Mouse (Mus musculus): ENCODE measurements at regions not wholly inside any gene's neighbourhood (a gene's known extent, or its start where the extent isn't known, plus 50 kb on each side); places are given as distances from the start of the nearest gene placed in this dataset.
A peak's percentile ranks its signal among the peaks of the same experiment; 100 is the strongest.

DNA sequence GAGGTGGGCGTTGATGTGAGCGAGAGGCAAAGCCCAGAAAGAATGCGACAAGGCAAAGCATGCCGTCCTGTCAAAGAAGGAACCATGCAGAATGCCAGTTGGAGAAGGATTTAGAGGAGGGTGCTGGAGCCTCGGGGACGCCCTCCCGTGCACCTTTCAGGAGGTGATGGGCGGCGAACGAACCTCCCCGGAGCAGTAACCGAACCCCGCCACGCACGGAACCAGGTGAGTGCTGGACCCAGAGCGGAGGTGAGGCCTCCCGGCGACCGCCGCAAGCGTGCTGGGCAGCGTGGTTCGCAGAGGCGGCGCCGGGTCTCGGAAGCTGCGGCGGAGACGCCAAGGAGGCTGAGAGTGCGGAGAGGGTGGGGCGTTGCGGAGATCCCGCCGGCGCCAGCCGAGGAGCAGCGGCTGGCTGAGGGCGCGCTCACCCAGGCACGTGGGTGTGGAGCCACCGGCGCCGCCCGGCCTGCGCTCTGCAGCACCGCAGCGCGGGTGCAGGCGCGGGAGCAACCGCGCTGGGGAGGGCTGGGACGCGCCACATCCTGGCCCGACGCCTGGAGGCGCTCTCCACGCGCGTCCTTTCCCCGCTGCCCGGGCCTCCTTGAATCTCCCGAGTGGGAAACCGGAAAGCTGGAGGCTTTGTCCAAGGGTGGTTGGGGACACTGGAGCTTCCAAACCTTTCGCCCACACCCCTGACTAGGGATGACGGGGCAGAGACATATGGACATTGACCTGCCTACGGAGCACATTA is 178.3 kb upstream of the Topaz1 start:
- whole genome bisulfite sequencing, result 1% methylated on average over 67 of the region's 68 CpGs
- H3K9me3 ChIP-seq (ENCODE audit: control insufficient read depth, low read length), result no peaks in the 10 kb centered on the region
- no peak overlapping the region for H3K9ac ChIP-seq (ENCODE audit: low read length)
- peaks cover 88% of the 10 kb centered on the region for H3K27me3 ChIP-seq (ENCODE audit: control insufficient read depth, insufficient read depth, low read length)
- peak overlapping the region; percentile 11 to 41; a peak in 3 of 4 replicates for H3K4me3 ChIP-seq (ENCODE audit: control insufficient read depth in 1 of 2, insufficient read depth in 1 of 2, low read depth in 1 of 2, low read length in 2 of 2)
- H3K4me2 ChIP-seq (ENCODE audit: low read length), result peak overlapping the region; percentile 68
- no peak for ATAC-seq (ENCODE audit: insufficient number of reproducible peaks, insufficient read depth, low FRiP score, low read depth)
- no peak overlapping the region for H3K27ac ChIP-seq (replicated peaks in 1 of 2; ENCODE audit: control insufficient read depth in 1 of 2, insufficient read depth in 1 of 2, low read depth in 2 of 2, low read length in 2 of 2)
- no peaks in the 10 kb centered on the region for H3K36me3 ChIP-seq (ENCODE audit: control insufficient read depth, insufficient read depth, low read length)
- H3K4me1 ChIP-seq (ENCODE audit: control insufficient read depth in 2 of 2, insufficient read depth in 2 of 2, low read length in 2 of 2), result peaks cover 8 to 19% of the 10 kb centered on the region in 2 experiments; a peak in 2 of 4 replicates

DNA sequence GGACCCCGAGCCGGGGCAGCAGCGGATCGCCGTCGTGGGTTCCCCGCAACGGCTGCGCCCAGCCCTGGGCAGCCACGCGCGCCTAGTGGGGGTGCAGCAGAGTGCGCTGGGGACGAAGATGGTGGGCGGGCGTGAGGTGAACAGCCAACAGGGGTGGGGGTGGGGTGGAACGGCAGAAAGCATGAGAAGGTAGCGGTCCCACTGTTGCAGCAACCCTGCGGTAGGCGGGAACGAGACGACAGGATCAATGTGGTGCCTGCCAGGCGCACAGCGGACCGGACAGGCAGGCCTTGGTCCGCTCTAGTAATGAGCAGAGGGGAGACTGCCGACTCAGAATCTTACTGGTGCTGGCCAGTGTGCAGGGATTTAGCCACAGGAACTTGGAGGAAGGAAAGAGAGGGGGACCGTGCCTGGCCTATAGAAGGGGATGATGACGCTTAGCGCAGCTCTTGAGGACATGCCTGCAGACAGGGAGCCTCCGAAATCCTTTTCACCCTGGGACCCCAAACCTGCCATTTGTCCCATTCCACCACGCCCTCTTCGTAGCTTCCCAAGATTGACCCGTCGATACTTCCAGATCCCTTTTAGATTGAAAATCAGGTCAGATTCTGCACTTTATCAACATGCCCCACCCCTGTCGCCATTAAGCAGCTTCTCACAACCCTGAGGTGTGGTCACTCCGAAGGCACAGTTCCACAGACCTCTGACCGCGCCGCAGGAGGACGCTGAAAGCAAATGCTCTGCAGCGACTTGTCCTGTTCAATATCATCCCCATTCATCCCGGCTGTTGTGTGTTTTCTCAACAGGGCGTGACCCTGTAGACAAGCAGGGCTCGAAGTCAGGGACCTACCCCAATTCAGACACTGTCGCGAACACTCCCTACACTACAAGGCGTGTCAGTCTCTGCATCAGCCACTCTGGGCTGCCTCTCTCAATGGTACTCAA is 177.4 kb upstream of the Topaz1 start:
- Histone ChIP-seq H3K4me2 (ENCODE audit: low read length) (peak overlapping the region; percentile 68), H3K27me3 (ENCODE audit: control insufficient read depth, insufficient read depth, low read length) (peaks cover 92% of the 10 kb centered on the region), H3K4me1 (ENCODE audit: control insufficient read depth in 2 of 2, insufficient read depth in 2 of 2, low read length in 2 of 2) (peaks cover 8 to 19% of the 10 kb centered on the region in 2 experiments; a peak in 2 of 4 replicates), H3K4me3 (ENCODE audit: control insufficient read depth in 1 of 2, insufficient read depth in 1 of 2, low read depth in 1 of 2, low read length in 2 of 2) (peak overlapping the region; percentile 11 to 41; a peak in 3 of 4 replicates), H3K9ac (ENCODE audit: low read length) (no peak overlapping the region), H3K36me3 (ENCODE audit: control insufficient read depth, insufficient read depth, low read length) (no peaks in the 10 kb centered on the region), H3K27ac (replicated peaks in 1 of 2; ENCODE audit: control insufficient read depth in 1 of 2, insufficient read depth in 1 of 2, low read depth in 2 of 2, low read length in 2 of 2) (no peak overlapping the region), H3K9me3 (ENCODE audit: control insufficient read depth, low read length) (no peaks in the 10 kb centered on the region)
- ATAC-seq (ENCODE audit: insufficient number of reproducible peaks, insufficient read depth, low FRiP score, low read depth), result no peak
- 2% methylated on average over 48 of the region's 48 CpGs for WGBS

DNA sequence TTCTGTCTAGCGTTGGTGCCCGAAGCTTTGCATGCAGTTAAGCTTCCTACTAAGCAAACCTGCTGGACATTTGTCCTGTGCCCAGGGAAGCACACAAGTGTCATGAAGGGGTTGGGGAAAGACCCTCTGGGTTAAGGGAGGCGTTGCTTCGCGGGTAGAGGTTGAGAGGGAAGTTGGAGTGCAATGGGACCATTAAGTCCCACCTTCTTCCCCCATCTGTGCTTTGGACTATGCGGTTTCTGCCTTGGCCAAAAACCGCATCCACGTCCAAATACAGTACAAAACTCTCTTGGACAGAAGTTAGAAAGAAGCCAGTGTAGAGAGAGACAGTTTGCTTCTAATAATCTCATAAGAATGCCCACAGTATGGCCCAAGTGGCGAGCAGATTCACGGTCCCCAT is 176.1 kb upstream of the Topaz1 start:
- Histone ChIP-seq H3K27me3 (ENCODE audit: control insufficient read depth, insufficient read depth, low read length) (peaks cover 96% of the 10 kb centered on the region), H3K4me3 (ENCODE audit: control insufficient read depth in 1 of 2, insufficient read depth in 1 of 2, low read depth in 1 of 2, low read length in 2 of 2) (0 out of 4 replicates have a peak overlapping the region, but pooled peaks of 1 of the 2 experiments have one; percentile 48), H3K36me3 (ENCODE audit: control insufficient read depth, insufficient read depth, low read length) (no peaks in the 10 kb centered on the region), H3K9ac (ENCODE audit: low read length) (no peak overlapping the region), H3K4me2 (ENCODE audit: low read length) (no peak overlapping the region), H3K27ac (replicated peaks in 1 of 2; ENCODE audit: control insufficient read depth in 1 of 2, insufficient read depth in 1 of 2, low read depth in 2 of 2, low read length in 2 of 2) (no peak overlapping the region), H3K4me1 (ENCODE audit: control insufficient read depth in 2 of 2, insufficient read depth in 2 of 2, low read length in 2 of 2) (peaks cover 8 to 19% of the 10 kb centered on the region in 2 experiments; a peak in 2 of 4 replicates), H3K9me3 (ENCODE audit: control insufficient read depth, low read length) (no peaks in the 10 kb centered on the region)
- 3% methylated on average over 10 of the region's 10 CpGs for WGBS
- no peak for ATAC-seq (ENCODE audit: insufficient number of reproducible peaks, insufficient read depth, low FRiP score, low read depth)

DNA sequence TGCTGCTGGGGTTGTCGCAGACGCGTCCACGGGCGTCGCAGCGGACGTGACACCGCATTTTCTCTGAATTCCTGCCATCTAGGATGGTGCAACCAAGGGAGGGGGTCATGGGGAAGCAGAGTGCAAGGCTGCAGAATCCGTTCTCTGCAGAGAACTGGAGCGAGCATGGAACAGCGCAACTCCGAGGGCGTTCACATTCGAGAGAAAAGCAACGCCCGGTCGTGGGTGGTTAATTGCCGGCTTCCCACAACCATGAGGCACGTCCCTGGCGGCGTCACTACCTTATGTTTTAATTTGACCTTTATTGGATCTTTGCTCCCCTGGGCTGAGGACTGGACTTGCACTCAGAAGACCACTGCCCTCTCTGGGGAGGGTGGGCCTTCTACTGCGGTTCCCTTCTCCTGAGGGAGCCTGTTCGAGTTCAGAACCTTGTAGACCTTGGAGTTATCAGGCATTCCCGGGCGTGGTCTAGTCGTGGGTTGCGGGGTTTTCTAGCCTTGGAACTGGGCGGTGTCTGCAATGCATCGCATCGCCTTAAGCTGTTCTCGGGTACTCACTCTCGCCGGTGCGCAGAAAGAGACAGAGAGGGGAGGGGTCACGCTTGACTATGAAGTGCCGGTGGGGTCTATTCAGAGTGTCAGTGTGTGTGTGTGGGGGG is 175.6 kb upstream of the Topaz1 start:
- H3K4me1 ChIP-seq (ENCODE audit: control insufficient read depth in 2 of 2, insufficient read depth in 2 of 2, low read length in 2 of 2), result peaks cover 8 to 19% of the 10 kb centered on the region in 2 experiments; a peak in 2 of 4 replicates
- no peak for ATAC-seq (ENCODE audit: insufficient number of reproducible peaks, insufficient read depth, low FRiP score, low read depth)
- H3K27me3 ChIP-seq (ENCODE audit: control insufficient read depth, insufficient read depth, low read length), result peaks cover 97% of the 10 kb centered on the region
- H3K36me3 ChIP-seq (ENCODE audit: control insufficient read depth, insufficient read depth, low read length), result no peaks in the 10 kb centered on the region
- WGBS, result under 1% methylated on average over 37 of the region's 37 CpGs
- no peak overlapping the region for H3K9ac ChIP-seq (ENCODE audit: low read length)
- peak overlapping the region; percentile 83 for H3K4me2 ChIP-seq (ENCODE audit: low read length)
- peak overlapping the region; percentile 48; a peak in 3 of 4 replicates for H3K4me3 ChIP-seq (ENCODE audit: control insufficient read depth in 1 of 2, insufficient read depth in 1 of 2, low read depth in 1 of 2, low read length in 2 of 2)
- H3K9me3 ChIP-seq (ENCODE audit: control insufficient read depth, low read length), result no peaks in the 10 kb centered on the region
- no peak overlapping the region for H3K27ac ChIP-seq (replicated peaks in 1 of 2; ENCODE audit: control insufficient read depth in 1 of 2, insufficient read depth in 1 of 2, low read depth in 2 of 2, low read length in 2 of 2)

DNA sequence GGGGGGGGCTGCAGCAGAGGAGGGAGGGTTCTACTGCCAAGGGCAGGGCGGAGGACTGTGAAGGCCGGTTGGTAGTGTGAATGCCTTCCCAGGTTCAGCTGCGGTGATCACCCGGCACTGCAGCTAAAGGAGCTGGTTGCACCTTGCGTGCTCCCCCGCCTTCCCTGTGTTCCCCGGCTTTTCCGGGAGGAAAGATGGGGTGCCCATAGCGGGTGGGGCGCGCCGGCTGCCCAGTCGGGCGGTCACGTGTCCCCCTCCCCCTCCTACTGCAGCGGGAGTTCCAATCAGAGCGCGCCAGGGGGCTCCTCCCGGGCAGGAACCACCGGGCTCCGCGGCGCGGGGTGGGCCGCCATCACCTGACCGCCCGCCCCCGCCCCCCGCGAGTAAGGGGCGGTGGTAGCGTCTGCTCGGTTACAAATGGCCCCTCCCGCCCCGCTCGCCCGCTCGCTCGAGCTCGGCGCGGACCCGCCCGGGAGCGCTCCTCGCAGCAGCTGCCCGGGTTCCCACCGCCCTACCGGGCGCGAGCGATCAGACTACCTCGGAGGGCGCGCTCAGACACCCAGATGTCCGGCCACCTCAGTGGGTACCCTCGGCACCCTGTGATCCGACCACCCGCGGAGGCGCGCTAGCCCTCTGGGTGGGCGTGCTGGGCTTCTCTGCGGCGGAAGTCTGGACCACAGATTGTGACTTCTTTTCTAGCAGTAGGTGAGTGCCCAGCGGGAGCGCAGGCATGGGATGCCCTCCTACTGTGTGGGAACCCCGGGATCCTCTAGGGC is 174.9 kb upstream of the Topaz1 start:
- peak; percentile 76 for ATAC-seq (ENCODE audit: insufficient number of reproducible peaks, insufficient read depth, low FRiP score, low read depth)
- Histone ChIP-seq H3K4me2 (ENCODE audit: low read length) (peak overlapping the region; percentile 83), H3K4me1 (ENCODE audit: control insufficient read depth in 2 of 2, insufficient read depth in 2 of 2, low read length in 2 of 2) (peaks cover 8 to 19% of the 10 kb centered on the region in 2 experiments; a peak in 2 of 4 replicates), H3K36me3 (ENCODE audit: control insufficient read depth, insufficient read depth, low read length) (no peaks in the 10 kb centered on the region), H3K9me3 (ENCODE audit: control insufficient read depth, low read length) (no peaks in the 10 kb centered on the region), H3K9ac (ENCODE audit: low read length) (peak overlapping the region; percentile 51; the same call in 1 of the 2 replicates), H3K4me3 (ENCODE audit: control insufficient read depth in 1 of 2, insufficient read depth in 1 of 2, low read depth in 1 of 2, low read length in 2 of 2) (peak overlapping the region; percentile 48), H3K27me3 (ENCODE audit: control insufficient read depth, insufficient read depth, low read length) (peaks cover 97% of the 10 kb centered on the region), H3K27ac (replicated peaks in 1 of 2; ENCODE audit: control insufficient read depth in 1 of 2, insufficient read depth in 1 of 2, low read depth in 2 of 2, low read length in 2 of 2) (no peak overlapping the region)
- under 1% methylated on average over 63 of the region's 68 CpGs for WGBS

DNA sequence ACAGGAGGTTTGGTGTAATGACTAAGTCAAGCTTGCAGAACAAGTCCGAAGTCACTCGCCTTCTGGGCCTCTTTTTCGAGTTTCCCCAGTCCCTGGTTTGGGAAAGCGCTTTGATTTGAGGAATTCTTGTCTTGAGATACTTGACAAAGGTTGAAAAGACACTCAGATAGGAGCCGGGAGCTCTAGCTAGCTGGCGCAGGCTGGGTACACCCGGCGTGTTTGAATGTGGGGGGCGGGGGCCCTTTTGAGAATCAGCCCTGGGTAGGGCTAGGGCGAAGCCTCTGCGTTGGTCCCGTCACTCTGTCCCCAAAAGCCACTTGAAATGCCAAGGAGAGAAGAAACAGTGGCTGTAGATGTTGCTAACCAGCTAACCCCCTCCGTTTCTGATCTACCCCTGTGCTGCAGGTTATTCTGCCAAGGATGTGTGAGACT is 174.3 kb upstream of the Topaz1 start:
- 3% methylated on average over 13 of the region's 13 CpGs for WGBS
- H3K36me3 ChIP-seq (ENCODE audit: control insufficient read depth, insufficient read depth, low read length), result no peaks in the 10 kb centered on the region
- H3K27me3 ChIP-seq (ENCODE audit: control insufficient read depth, insufficient read depth, low read length), result peaks cover 93% of the 10 kb centered on the region
- H3K4me3 ChIP-seq (ENCODE audit: control insufficient read depth in 1 of 2, insufficient read depth in 1 of 2, low read depth in 1 of 2, low read length in 2 of 2), result peak overlapping the region; percentile 48
- no peaks in the 10 kb centered on the region for H3K9me3 ChIP-seq (ENCODE audit: control insufficient read depth, low read length)
- peak overlapping the region; percentile 83 for H3K4me2 ChIP-seq (ENCODE audit: low read length)
- peaks cover 8 to 19% of the 10 kb centered on the region in 2 experiments; a peak in 2 of 4 replicates for H3K4me1 ChIP-seq (ENCODE audit: control insufficient read depth in 2 of 2, insufficient read depth in 2 of 2, low read length in 2 of 2)
- H3K27ac ChIP-seq (replicated peaks in 1 of 2; ENCODE audit: control insufficient read depth in 1 of 2, insufficient read depth in 1 of 2, low read depth in 2 of 2, low read length in 2 of 2), result no peak overlapping the region
- H3K9ac ChIP-seq (ENCODE audit: low read length), result peak overlapping the region; percentile 51; the same call in 1 of the 2 replicates
- no peak for ATAC-seq (ENCODE audit: insufficient number of reproducible peaks, insufficient read depth, low FRiP score, low read depth)

Data from heart, embryonic 14.5 days (tissue).